ENCODE assay signal across 8 mouse cellular contexts in genomic region chr2:71368086-71368485, GRCm38 (mm10). TPM values are rescaled to one million over a fixed set of nuclear protein-coding genes. Genes with fewer than 3 reads are reported as not detected.
DNase-seq lines count a peak whose midpoint lies in the region; ATAC-seq and TF ChIP-seq lines count a peak whose summit lies in the region.

No protein-coding gene starts in this region.

- peak overlapping the region; percentile 30 for H3K4me2 ChIP-seq in forebrain, embryonic 12.5 days
- H3K4me2 ChIP-seq in liver, embryonic 12.5 days: peak overlapping the region; percentile 95

- no peak for TF ChIP-seq POLR2A in heart, adult 2 months (IDR thresholded peaks at IDR 0.05; ENCODE audit: insufficient read depth, low read depth, low read length)

- peak overlapping the region; percentile 66 for H3K4me3 ChIP-seq in heart, adult 2 months
- H3K4me3 ChIP-seq in forebrain, embryonic 12.5 days (replicated peaks): peak overlapping the region; percentile 64; the same call in 1 of the 2 replicates
- H3K4me3 ChIP-seq in liver, embryonic 12.5 days: peak overlapping the region; percentile 83

- H3K9me3 ChIP-seq in forebrain, embryonic 12.5 days: no peaks in the 10 kb centered on the region
- no peaks in the 10 kb centered on the region for H3K9me3 ChIP-seq in liver, embryonic 12.5 days (replicated peaks)

- 28% methylated on average over 8 of the region's 8 CpGs for WGBS in heart, adult 2 months
- 33% methylated on average over 8 of the region's 8 CpGs for WGBS in forebrain, embryonic 12.5 days
- WGBS in liver, embryonic 12.5 days (ENCODE audit: insufficient replicate concordance): 39% methylated on average over 8 of the region's 8 CpGs

- no peak for ATAC-seq in forebrain, embryonic 12.5 days (ENCODE audit: low FRiP score)
- ATAC-seq in liver, embryonic 12.5 days: no peak
- ATAC-seq in megakaryocyte progenitor cell, adult 5-6 weeks (replicated peaks; ENCODE audit: poor library complexity): no peak

- peak overlapping the region; percentile 63 for H3K9ac ChIP-seq in heart, adult 2 months (ENCODE audit: low read depth, low read length)
- no peak overlapping the region for H3K9ac ChIP-seq in forebrain, embryonic 12.5 days
- H3K9ac ChIP-seq in liver, embryonic 12.5 days: peak overlapping the region; percentile 61

- H3K27ac ChIP-seq in heart, adult 2 months: peak overlapping the region; percentile 94
- H3K27ac ChIP-seq in forebrain, embryonic 12.5 days: no peak overlapping the region
- peak overlapping the region; percentile 88 for H3K27ac ChIP-seq in liver, embryonic 12.5 days

- no peak for TF ChIP-seq CTCF in heart, adult 2 months (IDR thresholded peaks at IDR 0.05)

- H3K4me1 ChIP-seq in heart, adult 2 months (ENCODE audit: control insufficient read depth, insufficient read depth, low read length): peaks cover 2% of the 10 kb centered on the region
- H3K4me1 ChIP-seq in forebrain, embryonic 12.5 days: peaks cover 16% of the 10 kb centered on the region
- peaks cover 27% of the 10 kb centered on the region for H3K4me1 ChIP-seq in liver, embryonic 12.5 days

- no peak for TF ChIP-seq EP300 in heart, adult 2 months (IDR thresholded peaks at IDR 0.05; ENCODE audit: insufficient read depth, low read depth, low read length)

- DNase-seq in heart, adult 2 months: no peak
- DNase-seq in heart, adult 8-10 months (ENCODE audit: low spot score): no peak
- DNase-seq in 3134 (ENCODE audit: extremely low read depth, insufficient read length, low spot score): peak; percentile 28
- DNase-seq in testis, postnatal 10 days (ENCODE audit: low spot score): no peak
- DNase-seq in frontal cortex, postnatal 14 days (ENCODE audit: low spot score in 2 of 2): no peak

- H3K27me3 ChIP-seq in heart, adult 2 months (ENCODE audit: control insufficient read depth, insufficient read depth, low read length): no peaks in the 10 kb centered on the region
- H3K27me3 ChIP-seq in forebrain, embryonic 12.5 days: peaks cover 4% of the 10 kb centered on the region; the same call in 1 of the 2 replicates
- H3K27me3 ChIP-seq in liver, embryonic 12.5 days (replicated peaks): no peaks in the 10 kb centered on the region

- H3K36me3 ChIP-seq in heart, adult 2 months (ENCODE audit: control insufficient read depth, insufficient read depth, low read length): peaks cover 14% of the 10 kb centered on the region
- no peaks in the 10 kb centered on the region for H3K36me3 ChIP-seq in forebrain, embryonic 12.5 days (replicated peaks)
- H3K36me3 ChIP-seq in liver, embryonic 12.5 days: no peaks in the 10 kb centered on the region

- intact Hi-C loops in heart, adult 2 months (cut with DNase I): no loop called here

- H3K79me2 ChIP-seq in heart, adult 2 months (replicated peaks; ENCODE audit: control insufficient read depth, insufficient read depth, low read length): no peaks in the 10 kb centered on the region

RNA-seq across cellular contexts. Expression of gene Slc25a12, which starts 0.5 kb away (rescaled TPM):
- total RNA-seq in heart, adult 2 months (2021): 100 to 1,000 TPM; 228 to 252 TPM
- 154 and 212 TPM in 2 replicates for polyA plus RNA-seq in heart, adult 2 months (2012; rRNA removed)
- 100 to 1,000 TPM; 229 to 285 (median 258) TPM for total RNA-seq in heart, adult 8-10 months (2022)
- polyA plus RNA-seq in forebrain, embryonic 12.5 days (2016; fragmentation: Nextera tagmentation; extraction: Ambion mirVana): 53.8 and 61.2 TPM in 2 replicates
- polyA plus RNA-seq in liver, embryonic 12.5 days (2016; fragmentation: Nextera tagmentation; extraction: Ambion mirVana): 31.1 and 31.2 TPM in 2 replicates
- 51.5 and 73.0 TPM in 2 replicates for total RNA-seq in megakaryocyte progenitor cell, adult 5-6 weeks (2015)
- 78.3 and 79.2 TPM in 2 replicates for total RNA-seq in megakaryocyte progenitor cell, adult 5-6 weeks (2017)

RNA-seq across cellular contexts. Expression of gene Hat1, which starts 20.7 kb away (rescaled TPM):
- 10 to 100 TPM; 28.1 to 28.4 TPM for total RNA-seq in heart, adult 2 months (2021)
- polyA plus RNA-seq in heart, adult 2 months (2012; rRNA removed): 7.6 and 16.4 TPM in 2 replicates
- 10 to 100 TPM; 24.9 to 30.8 (median 28.0) TPM for total RNA-seq in heart, adult 8-10 months (2022)
- 176 and 178 TPM in 2 replicates for polyA plus RNA-seq in forebrain, embryonic 12.5 days (2016; fragmentation: Nextera tagmentation; extraction: Ambion mirVana)
- 162 and 165 TPM in 2 replicates for polyA plus RNA-seq in liver, embryonic 12.5 days (2016; fragmentation: Nextera tagmentation; extraction: Ambion mirVana)
- total RNA-seq in megakaryocyte progenitor cell, adult 5-6 weeks (2015): 178 and 189 TPM in 2 replicates
- 192 and 193 TPM in 2 replicates for total RNA-seq in megakaryocyte progenitor cell, adult 5-6 weeks (2017)

Comparison
In these comparisons a context has a peak if more than half of its experiments do, and no peak if none do; other contexts are left out.
1. RNA of gene Hat1, which starts 20.7 kb away (total RNA-seq): 178 to 193 TPM in megakaryocyte progenitor cell, adult 5-6 weeks; 24.9 to 30.8 TPM in heart, adult 8-10 months and 28.1 to 28.4 TPM in heart, adult 2 months; every median in the first group is over 4 times any median in the second.
2. Peak in every context shown above with its lines, with median percentiles within 50 percentile points of each other: H3K4me3 ChIP-seq.